Mouse (Mus musculus) cerebellum, adult 9-10 months (tissue): ENCODE results near the gene Cop1.
A peak's percentile ranks its signal among the peaks of the same experiment; 100 is the strongest.

ENCODE experiments used
- DNase-seq: peaks from one replicate; pipeline ENCODE4 v3.0.0; 2022

Gene Cop1

GRCm38 (mm10) chr1:159290859-159291258 is 58.7 kb downstream of the Cop1 start:
- DNase-seq = no peak

- no peak for DNase-seq
These were observed 69.4 kb downstream of the Cop1 start for GRCm38 (mm10) chr1:159301418-159302082.

- no peak for DNase-seq
These were observed 81.5 kb downstream of the Cop1 start for GRCm38 (mm10) chr1:159313625-159314024.

GRCm38 (mm10) chr1:159322586-159322985 is 90.5 kb downstream of the Cop1 start:
- no peak for DNase-seq

GRCm38 (mm10) chr1:159331008-159331407 is 98.9 kb downstream of the Cop1 start:
- DNase-seq = peak; percentile 43

GRCm38 (mm10) chr1:159334157-159334556 is 102.0 kb downstream of the Cop1 start:
- DNase-seq = no peak

GRCm38 (mm10) chr1:159342355-159342754 is 110.2 kb downstream of the Cop1 start:
- no peak for DNase-seq

- peak; percentile 45 for DNase-seq
These were observed 123.0 kb downstream of the Cop1 start for GRCm38 (mm10) chr1:159355027-159355570.

GRCm38 (mm10) chr1:159358713-159359112 is 126.6 kb downstream of the Cop1 start:
- no peak for DNase-seq

GRCm38 (mm10) chr1:159371881-159372390 is 139.8 kb downstream of the Cop1 start:
- DNase-seq = no peak

- no peak for DNase-seq
These were observed 150.1 kb downstream of the Cop1 start for GRCm38 (mm10) chr1:159382218-159382617.

GRCm38 (mm10) chr1:159382916-159383315 is 150.8 kb downstream of the Cop1 start:
- no peak for DNase-seq

GRCm38 (mm10) chr1:159386458-159386857 is 154.3 kb downstream of the Cop1 start:
- peak; percentile 18 for DNase-seq

- no peak for DNase-seq
These were observed 156.5 kb downstream of the Cop1 start for GRCm38 (mm10) chr1:159388565-159389024.

GRCm38 (mm10) chr1:159390049-159390448 is 157.9 kb downstream of the Cop1 start:
- DNase-seq = peak; percentile 75

- DNase-seq = peak; percentile 51
These were observed 160.5 kb downstream of the Cop1 start for GRCm38 (mm10) chr1:159392667-159393066.

- DNase-seq = no peak
These were observed 161.1 kb downstream of the Cop1 start for GRCm38 (mm10) chr1:159393070-159393699.

- no peak for DNase-seq
These were observed 161.8 kb downstream of the Cop1 start for GRCm38 (mm10) chr1:159393931-159394330.

- DNase-seq = peak; percentile 35
These were observed 164.4 kb downstream of the Cop1 start for GRCm38 (mm10) chr1:159396515-159396914.
